Mouse (Mus musculus) midbrain, embryonic 13.5 days (tissue): Measurements from ENCODE around the gene Asf1a. TPM values are rescaled to one million over a fixed set of nuclear protein-coding genes. Genes with fewer than 3 reads are reported as not detected.
A peak's percentile ranks its signal among the peaks of the same experiment; 100 is the strongest.
"Not testable (repeated sequence)": the region's sequence is repeated elsewhere in the genome, so short reads cannot be mapped to it uniquely, and the experiment has no call there.

ENCODE experiments used
- ATAC-seq: fragments of 200-750 bp; cut with Nextera tagmentation; 2 replicates; pipeline ENCODE4 v1.8.0; 2017; ENCODE audit warnings: mild to moderate bottlenecking, moderate TSS enrichment, moderate library complexity
- H3K27ac ChIP-seq: fragments of 300-500 bp; sonication (generic); 2 replicates; pipeline ENCODE4 v1.5.1; 2015; ENCODE audit warnings: inconsistent platforms, mild to moderate bottlenecking, moderate library complexity
- H3K27me3 ChIP-seq: fragments of 300-500 bp; sonication (generic); 2 replicates; pipeline ENCODE4 v1.6.1; 2015; ENCODE audit warnings: mild to moderate bottlenecking, inconsistent platforms
- H3K36me3 ChIP-seq: fragments of 300-500 bp; sonication (generic); 2 replicates; pipeline ENCODE4 v1.6.1; 2015; ENCODE audit warnings: mild to moderate bottlenecking, inconsistent platforms
- H3K4me1 ChIP-seq: fragments of 300-500 bp; sonication (generic); replicated peaks from 2 replicates; pipeline ENCODE4 v1.6.1; 2015; ENCODE audit warnings: inconsistent platforms
- H3K4me2 ChIP-seq: fragments of 300-500 bp; sonication (generic); replicated peaks from 2 replicates; pipeline ENCODE4 v1.6.1; 2015; ENCODE audit warnings: moderate library complexity, mild to moderate bottlenecking, inconsistent platforms
- H3K4me3 ChIP-seq: fragments of 300-500 bp; sonication (generic); replicated peaks from 2 replicates; pipeline ENCODE4 v1.5.1; 2015; ENCODE audit warnings: mild to moderate bottlenecking, inconsistent platforms
- H3K9ac ChIP-seq: fragments of 300-500 bp; sonication (generic); replicated peaks from 2 replicates; pipeline ENCODE4 v1.6.1; 2015; ENCODE audit warnings: mild to moderate bottlenecking, inconsistent platforms
- H3K9me3 ChIP-seq: fragments of 300-500 bp; sonication (generic); 2 replicates; pipeline ENCODE4 v1.6.1; 2016; ENCODE audit warnings: mild to moderate bottlenecking, inconsistent platforms
- WGBS: fragments of 180-500 bp; shearing (Covaris S2); methylation state at CpG from one replicate; pipeline ENCODE4 v1.1.7; 2015; 5-methylcytosine and 5-hydroxymethylcytosine counted together
- polyA plus RNA-seq: library from polyadenylated mRNA; unstranded; fragments of >200 nt; fragmentation: Nextera tagmentation; extraction: Ambion mirVana; gene quantifications from 2 replicates; pipeline ENCODE4 v1.2.1, GENCODE M21; 2015

The Asf1a gene
- polyA plus RNA-seq, 1 experiment from 2014 or later: 112 TPM

GRCm38 (mm10) chr10:53605328-53605727, 8.8 kb downstream of the Asf1a start:
- H3K27ac ChIP-seq: no peak overlapping the region
- ATAC-seq: no peak
- WGBS: 78% methylated on average over 2 of the region's 2 CpGs
- no peak overlapping the region for H3K9ac ChIP-seq
- H3K27me3 ChIP-seq: no peaks in the 10 kb centered on the region
- H3K4me1 ChIP-seq: peaks cover 15% of the 10 kb centered on the region
- no peaks in the 10 kb centered on the region for H3K9me3 ChIP-seq
- peaks cover 51% of the 10 kb centered on the region for H3K36me3 ChIP-seq
- H3K4me3 ChIP-seq: no peak overlapping the region
- no peak overlapping the region for H3K4me2 ChIP-seq

GRCm38 (mm10) chr10:53608274-53608673, 11.7 kb downstream of the Asf1a start:
- H3K9ac ChIP-seq: no peak overlapping the region
- H3K4me1 ChIP-seq: no peaks in the 10 kb centered on the region
- peaks cover 61% of the 10 kb centered on the region for H3K36me3 ChIP-seq
- WGBS: 86% methylated on average over 2 of the region's 2 CpGs
- no peaks in the 10 kb centered on the region for H3K27me3 ChIP-seq
- no peak for ATAC-seq
- H3K27ac ChIP-seq: no peak overlapping the region
- H3K4me3 ChIP-seq: no peak overlapping the region
- no peak overlapping the region for H3K4me2 ChIP-seq
- no peaks in the 10 kb centered on the region for H3K9me3 ChIP-seq

- no peaks in the 10 kb centered on the region for H3K27me3 ChIP-seq
- H3K4me3 ChIP-seq: no peak overlapping the region
- H3K4me2 ChIP-seq: no peak overlapping the region
- H3K27ac ChIP-seq: no peak overlapping the region
- no peaks in the 10 kb centered on the region for H3K4me1 ChIP-seq
- WGBS: 76% methylated on average over 1 of the region's 1 CpGs
- ATAC-seq: no peak
- no peaks in the 10 kb centered on the region for H3K9me3 ChIP-seq
- peaks cover 67% of the 10 kb centered on the region for H3K36me3 ChIP-seq
- H3K9ac ChIP-seq: no peak overlapping the region
These were observed 15.6 kb downstream of the Asf1a start for GRCm38 (mm10) chr10:53612172-53612571.

- Histone ChIP-seq H3K27ac (no peak overlapping the region), H3K4me2 (no peak overlapping the region), H3K9ac (no peak overlapping the region), H3K27me3 (no peaks in the 10 kb centered on the region), H3K4me3 (no peak overlapping the region), H3K9me3 (no peaks in the 10 kb centered on the region), H3K36me3 (peaks cover 56% of the 10 kb centered on the region), H3K4me1 (no peaks in the 10 kb centered on the region)
- 82% methylated on average over 1 of the region's 1 CpGs for WGBS
- ATAC-seq: no peak
These were observed 17.4 kb downstream of the Asf1a start for GRCm38 (mm10) chr10:53613955-53614354.

- no peak overlapping the region for H3K27ac ChIP-seq
- ATAC-seq: no peak
- H3K9ac ChIP-seq: no peak overlapping the region
- H3K27me3 ChIP-seq: no peaks in the 10 kb centered on the region
- H3K4me1 ChIP-seq: no peaks in the 10 kb centered on the region
- H3K4me3 ChIP-seq: no peak overlapping the region
- WGBS: 89% methylated on average over 8 of the region's 8 CpGs
- no peak overlapping the region for H3K4me2 ChIP-seq
- H3K36me3 ChIP-seq: peaks cover 47% of the 10 kb centered on the region
- no peaks in the 10 kb centered on the region for H3K9me3 ChIP-seq
These were observed 19.5 kb downstream of the Asf1a start for GRCm38 (mm10) chr10:53615850-53616616.

- no peaks in the 10 kb centered on the region for H3K36me3 ChIP-seq
- peak overlapping the region; percentile 56 for H3K4me2 ChIP-seq
- peak overlapping the region; percentile 81 for H3K27ac ChIP-seq
- H3K4me1 ChIP-seq: peaks cover 13% of the 10 kb centered on the region; the same call in 1 of the 2 replicates
- peak overlapping the region; percentile 73 for H3K9ac ChIP-seq
- ATAC-seq: peak; percentile 91
- peak overlapping the region; percentile 77 for H3K4me3 ChIP-seq
- H3K27me3 ChIP-seq: no peaks in the 10 kb centered on the region
- WGBS: under 1% methylated on average over 67 of the region's 67 CpGs
- no peaks in the 10 kb centered on the region for H3K9me3 ChIP-seq
These were observed 32.8 kb downstream of the Asf1a start for GRCm38 (mm10) chr10:53629247-53629917.

GRCm38 (mm10) chr10:53629918-53630250, 33.3 kb downstream of the Asf1a start:
- Histone ChIP-seq H3K27ac (peak overlapping the region; percentile 81), H3K36me3 (no peaks in the 10 kb centered on the region), H3K4me3 (peak overlapping the region; percentile 77), H3K27me3 (no peaks in the 10 kb centered on the region), H3K9me3 (no peaks in the 10 kb centered on the region), H3K4me2 (peak overlapping the region; percentile 56), H3K9ac (peak overlapping the region; percentile 73), H3K4me1 (peaks cover 13% of the 10 kb centered on the region; the same call in 1 of the 2 replicates)
- under 1% methylated on average over 35 of the region's 35 CpGs for WGBS
- peak; percentile 97 for ATAC-seq

GRCm38 (mm10) chr10:53630339-53630738, 33.8 kb downstream of the Asf1a start, which contains the start of gene Mcm9:
Mcm9 (minus strand) TSS chr10:53630439.
- Histone ChIP-seq H3K27ac (peak within 1 kb of the TSS; percentile 81), H3K4me1 (peaks cover 13% of the 10 kb centered on the region; the same call in 1 of the 2 replicates), H3K4me2 (peak within 1 kb of the TSS; percentile 56), H3K4me3 (peak within 1 kb of the TSS; percentile 77), H3K9ac (peak within 1 kb of the TSS; percentile 73)
- 60% methylated on average over 10 of the region's 10 CpGs for WGBS
- not testable (repeated sequence) for H3K9me3 ChIP-seq, H3K27me3 ChIP-seq, H3K36me3 ChIP-seq, ATAC-seq

- Histone ChIP-seq H3K4me3 (no peak overlapping the region), H3K27ac (no peak overlapping the region), H3K9me3 (no peaks in the 10 kb centered on the region), H3K9ac (no peak overlapping the region), H3K4me2 (no peak overlapping the region), H3K4me1 (no peaks in the 10 kb centered on the region), H3K36me3 (no peaks in the 10 kb centered on the region), H3K27me3 (no peaks in the 10 kb centered on the region)
- 72% methylated on average over 10 of the region's 10 CpGs for WGBS
- no peak for ATAC-seq
These were observed 37.6 kb downstream of the Asf1a start for GRCm38 (mm10) chr10:53634160-53634559.

GRCm38 (mm10) chr10:53635246-53635971, 38.9 kb downstream of the Asf1a start:
- no peaks in the 10 kb centered on the region for H3K4me1 ChIP-seq
- no peak overlapping the region for H3K9ac ChIP-seq
- no peaks in the 10 kb centered on the region for H3K27me3 ChIP-seq
- no peak for ATAC-seq
- 91% methylated on average over 13 of the region's 13 CpGs for WGBS
- no peak overlapping the region for H3K4me3 ChIP-seq
- no peaks in the 10 kb centered on the region for H3K36me3 ChIP-seq
- no peak overlapping the region for H3K27ac ChIP-seq
- H3K9me3 ChIP-seq: no peaks in the 10 kb centered on the region
- H3K4me2 ChIP-seq: no peak overlapping the region

GRCm38 (mm10) chr10:53641507-53641906, 45.0 kb downstream of the Asf1a start:
- no peaks in the 10 kb centered on the region for H3K4me1 ChIP-seq
- H3K9me3 ChIP-seq: no peaks in the 10 kb centered on the region
- no peak overlapping the region for H3K4me2 ChIP-seq
- no peak overlapping the region for H3K27ac ChIP-seq
- no peak overlapping the region for H3K4me3 ChIP-seq
- no peaks in the 10 kb centered on the region for H3K27me3 ChIP-seq
- ATAC-seq: peak; percentile 67
- no peak overlapping the region for H3K9ac ChIP-seq
- no peaks in the 10 kb centered on the region for H3K36me3 ChIP-seq

GRCm38 (mm10) chr10:53650683-53651082, 54.1 kb downstream of the Asf1a start:
- Histone ChIP-seq H3K9ac (no peak overlapping the region), H3K9me3 (no peaks in the 10 kb centered on the region), H3K4me1 (no peaks in the 10 kb centered on the region), H3K36me3 (peaks cover 9% of the 10 kb centered on the region), H3K27me3 (no peaks in the 10 kb centered on the region), H3K27ac (no peak overlapping the region), H3K4me3 (no peak overlapping the region), H3K4me2 (no peak overlapping the region)
- WGBS: 86% methylated on average over 2 of the region's 2 CpGs
- ATAC-seq: no peak
